Mouse (Mus musculus) cerebellum, postnatal 25 days (tissue): ENCODE measurements around the gene Nfic.
A peak's percentile ranks its signal among the peaks of the same experiment; 100 is the strongest.

ENCODE experiments used
- DNase-seq, 2 experiments: peaks; one replicate each; pipeline ENCODE4 v3.0.0; 2021; ENCODE audit warnings: mixed read lengths in 2 of 2

Gene Nfic

DNA sequence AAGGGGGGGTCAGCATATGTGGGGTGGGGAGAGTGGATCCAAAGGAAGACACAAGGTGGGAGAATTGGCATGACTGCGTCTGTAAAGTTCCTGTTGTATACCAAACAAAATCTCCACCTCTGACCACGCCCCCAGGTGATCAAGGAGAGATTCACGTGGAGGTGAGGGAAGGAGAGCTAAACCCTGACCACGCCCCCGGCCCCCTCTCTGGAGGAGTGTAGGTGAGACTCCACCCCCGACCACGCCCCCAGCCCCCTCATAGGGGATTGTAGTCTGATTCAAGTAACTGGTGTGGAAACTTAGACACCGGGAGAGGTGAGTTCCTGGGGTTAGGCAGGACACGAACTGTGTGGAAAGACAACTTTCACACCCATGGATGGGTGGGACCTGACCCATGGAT, 51.4 kb downstream of the Nfic start:
- DNase-seq, result peak in 1 of 2 experiments; percentile 63

DNA sequence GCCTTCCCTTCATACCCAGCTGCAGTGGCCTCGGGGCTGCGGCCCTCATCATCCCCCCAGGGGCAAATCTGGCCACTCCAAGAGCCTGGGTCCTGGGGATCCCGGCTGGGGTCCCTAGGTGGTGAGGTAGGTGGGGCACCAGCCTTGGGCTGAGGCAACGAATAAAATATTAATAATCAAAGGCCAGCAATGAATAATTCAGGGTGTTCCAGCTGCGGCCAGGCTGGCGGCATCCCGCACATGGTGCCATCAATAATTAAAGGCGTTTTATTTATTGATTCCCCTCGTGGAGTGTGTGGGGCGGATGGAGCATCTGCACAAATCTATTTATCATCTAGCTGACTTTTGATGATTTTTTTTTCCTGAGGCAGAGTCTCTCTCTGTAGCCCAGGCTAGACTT, 51.9 kb downstream of the Nfic start:
- no peak for DNase-seq

DNA sequence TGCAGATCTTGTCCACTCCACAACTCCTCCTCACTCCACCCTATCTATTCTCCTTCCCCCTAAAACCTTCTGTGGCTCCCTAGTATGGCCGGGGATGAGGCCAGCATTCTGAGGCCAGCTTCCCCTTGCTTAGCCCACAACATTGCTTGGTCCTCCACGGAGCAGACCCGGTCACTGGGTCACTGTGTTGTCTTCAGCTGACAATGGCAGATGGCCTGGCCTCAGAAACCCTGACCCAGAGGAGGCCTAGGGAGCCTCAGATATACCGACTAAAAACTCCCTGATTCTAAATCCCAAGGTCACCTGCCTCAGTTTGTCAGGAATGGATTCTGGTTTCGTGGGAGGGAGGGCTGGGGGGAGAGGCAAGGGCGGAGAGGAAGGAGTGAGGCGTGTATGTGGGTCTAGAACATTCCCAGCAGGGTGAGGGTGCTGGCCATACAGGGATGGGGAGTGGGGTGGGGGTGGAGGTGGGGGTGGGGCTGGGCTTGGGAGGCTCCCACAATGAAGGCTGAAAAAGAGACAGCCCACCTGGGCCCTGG, 53.1 kb downstream of the Nfic start:
- DNase-seq, result peak in 1 of 2 experiments; percentile 63

DNA sequence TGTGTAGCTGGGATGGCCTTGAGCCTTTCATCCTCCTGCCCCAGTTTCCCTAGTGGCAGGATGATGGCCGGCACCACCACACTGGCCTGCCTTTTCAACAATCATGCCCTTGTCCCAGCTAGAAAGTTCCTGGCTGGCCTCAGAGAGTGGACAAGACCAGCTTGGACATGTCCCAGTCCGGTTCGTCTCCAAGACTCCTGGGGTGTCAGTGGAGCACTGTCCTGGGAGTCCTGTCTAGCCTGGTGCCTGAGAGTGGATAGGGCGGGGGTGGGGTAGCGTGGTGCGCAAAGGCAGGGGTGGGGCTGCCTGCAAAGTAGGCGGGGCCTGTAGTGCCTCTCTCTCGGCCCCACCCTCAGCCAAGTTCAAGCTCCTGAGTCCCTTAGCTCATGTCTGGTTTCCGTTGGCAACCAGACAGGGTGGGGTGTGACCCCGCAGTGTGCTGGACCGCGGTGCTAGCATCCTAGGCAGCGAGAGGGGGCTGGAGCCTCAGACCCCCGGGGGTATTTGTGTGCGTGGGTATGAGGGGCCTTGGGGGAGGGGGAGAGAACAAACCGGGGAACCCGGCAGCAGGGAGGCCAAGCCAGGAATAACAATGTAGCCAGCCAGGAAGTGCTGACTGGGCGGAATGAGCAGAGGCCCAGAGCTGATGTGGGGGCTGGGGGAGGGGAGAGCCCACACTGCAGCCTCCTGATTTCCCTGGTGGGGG, 53.8 kb downstream of the Nfic start:
- peak; percentile 72 for DNase-seq

DNA sequence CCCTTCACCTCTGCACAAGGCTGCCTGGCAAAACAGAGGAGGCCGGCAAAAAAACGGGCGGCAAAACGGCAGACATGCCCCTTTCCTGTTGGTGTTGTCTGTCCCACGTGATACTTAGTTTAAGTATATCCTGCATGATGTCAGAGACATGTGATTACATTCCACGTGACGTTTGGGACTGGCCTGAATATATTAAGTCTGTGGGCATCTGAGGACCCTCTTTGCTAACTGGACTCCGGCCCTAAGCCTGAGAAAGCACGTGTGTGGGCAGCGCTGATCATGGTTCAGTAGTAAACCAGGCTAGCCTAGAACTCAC, 54.3 kb downstream of the Nfic start:
- no peak for DNase-seq

DNA sequence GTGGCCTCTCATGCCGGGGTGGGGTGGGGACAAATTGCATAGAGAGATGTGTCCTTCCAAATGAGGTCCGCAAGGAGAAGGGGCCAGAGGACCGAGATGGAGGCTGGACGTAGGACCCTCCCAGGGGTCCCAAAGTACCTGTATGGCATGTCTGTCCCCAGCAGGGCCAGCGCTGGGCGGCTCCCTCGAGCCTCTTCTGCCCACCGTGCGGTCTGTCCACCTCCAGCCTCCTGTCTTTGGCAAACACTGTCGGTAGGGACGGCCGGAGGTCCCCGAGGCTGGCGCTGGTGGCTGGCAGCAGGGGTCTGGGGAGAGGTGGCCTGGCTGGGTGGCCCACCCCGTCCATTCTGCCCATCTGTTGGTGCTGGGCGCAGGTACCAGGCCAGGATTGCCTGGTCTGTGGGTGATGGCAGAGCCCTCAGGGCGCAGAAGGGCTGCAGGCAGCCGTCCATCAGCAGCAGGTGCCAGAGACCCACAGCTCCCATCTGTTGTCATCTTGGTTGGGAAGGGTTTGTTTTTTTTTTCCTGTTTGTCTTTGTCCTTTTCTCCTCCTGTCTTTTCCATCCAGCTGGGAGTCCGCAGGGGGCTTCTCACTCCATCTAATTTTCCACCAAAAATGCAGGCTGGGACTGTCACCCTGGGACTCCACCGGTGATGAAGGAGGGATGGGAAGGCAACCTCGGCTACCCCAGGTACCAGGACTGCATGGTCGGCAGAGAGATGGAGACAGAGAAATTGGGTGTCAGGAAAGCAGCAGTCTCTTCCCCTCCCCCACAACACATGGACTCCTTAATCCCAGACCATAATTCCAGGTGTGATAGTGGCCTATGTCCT, 54.8 kb downstream of the Nfic start:
- peak; percentile 92 to 94 for DNase-seq

DNA sequence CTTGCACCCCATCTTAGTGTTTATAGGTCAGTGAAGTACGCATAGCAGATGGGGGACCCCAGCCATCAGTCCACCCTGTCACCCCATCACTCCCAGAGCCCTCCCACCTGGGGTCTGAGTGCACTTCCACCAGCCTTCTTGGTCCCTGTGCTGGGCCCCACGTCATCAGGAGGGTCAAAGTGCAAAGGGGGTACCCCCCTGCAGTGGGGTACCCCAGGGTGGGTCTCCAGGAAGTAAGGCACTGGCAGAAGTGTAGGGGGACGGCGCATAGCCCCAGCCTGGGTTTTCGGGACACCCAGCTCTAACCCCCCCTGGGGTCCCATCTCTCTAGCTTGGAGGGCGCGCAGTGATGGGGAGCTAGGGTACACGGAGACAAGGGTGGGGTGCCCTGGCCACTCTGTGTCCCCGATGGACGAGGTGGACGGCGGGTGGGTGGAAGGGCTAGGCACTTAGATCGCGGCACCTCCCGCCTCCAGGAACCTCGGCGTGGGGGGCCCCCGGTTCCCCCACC, 55.6 kb downstream of the Nfic start:
- DNase-seq, result peak in 1 of 2 experiments; percentile 48

DNA sequence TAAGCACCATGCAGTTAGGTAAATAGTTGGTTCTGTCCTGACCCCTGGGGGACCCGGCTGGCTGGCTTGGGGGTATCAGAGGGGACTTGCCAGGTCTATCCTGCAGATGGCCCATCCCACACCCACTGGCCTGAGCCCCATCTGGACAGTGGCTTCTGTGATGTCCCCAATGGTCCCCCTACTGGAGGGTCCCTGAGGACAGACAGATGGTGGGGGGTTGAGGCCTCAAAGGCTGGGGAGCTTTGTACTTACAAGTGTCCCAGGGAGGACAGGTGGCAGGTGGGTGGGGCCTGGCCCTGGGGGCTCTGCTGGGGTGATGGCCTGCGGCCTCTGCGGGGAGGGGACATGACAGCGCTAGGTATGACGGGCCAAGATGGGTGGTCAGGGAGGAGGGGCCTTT, 56.1 kb downstream of the Nfic start:
- DNase-seq, result peak in 1 of 2 experiments; percentile 59

DNA sequence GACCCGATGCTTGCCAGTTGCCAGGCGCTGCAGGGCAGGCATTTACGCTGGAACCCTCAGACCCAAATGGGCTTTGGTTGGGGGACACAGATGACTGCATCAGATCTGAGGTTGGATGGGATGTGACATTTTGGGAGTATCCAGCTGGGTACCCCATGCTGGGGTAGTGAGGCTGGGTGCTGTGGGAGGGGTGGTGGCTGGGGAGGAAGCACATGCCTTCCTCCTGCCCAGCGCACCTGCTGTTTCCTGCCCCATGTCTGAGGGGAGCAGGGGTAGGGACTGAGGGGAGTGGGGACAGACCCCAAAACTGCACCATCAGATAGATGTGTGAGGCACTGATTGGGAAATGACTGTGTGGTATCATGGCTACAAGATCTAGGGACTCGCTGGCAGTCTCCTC, 58.7 kb downstream of the Nfic start:
- peak; percentile 37 to 40 for DNase-seq

DNA sequence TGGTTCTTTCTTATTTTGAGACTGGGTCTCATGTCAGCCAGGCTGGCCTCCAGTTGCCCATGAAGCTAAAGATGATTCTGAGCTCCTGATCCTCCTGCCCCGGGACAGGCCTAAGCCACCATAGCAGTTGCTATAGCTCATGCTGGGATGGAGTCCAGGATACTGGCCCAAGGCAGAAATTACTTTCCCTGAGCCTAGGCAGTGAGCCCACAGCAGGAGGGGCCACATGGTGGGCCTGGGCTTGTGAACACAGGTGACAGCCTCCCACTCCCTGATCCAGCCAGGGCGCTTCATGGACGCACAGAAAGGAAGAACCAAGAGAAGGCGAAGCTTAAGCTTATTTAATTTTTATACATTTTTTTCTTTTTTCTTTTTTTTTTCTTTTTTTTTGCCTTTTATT, 59.6 kb downstream of the Nfic start:
- DNase-seq, result peak; percentile 33 to 58

DNA sequence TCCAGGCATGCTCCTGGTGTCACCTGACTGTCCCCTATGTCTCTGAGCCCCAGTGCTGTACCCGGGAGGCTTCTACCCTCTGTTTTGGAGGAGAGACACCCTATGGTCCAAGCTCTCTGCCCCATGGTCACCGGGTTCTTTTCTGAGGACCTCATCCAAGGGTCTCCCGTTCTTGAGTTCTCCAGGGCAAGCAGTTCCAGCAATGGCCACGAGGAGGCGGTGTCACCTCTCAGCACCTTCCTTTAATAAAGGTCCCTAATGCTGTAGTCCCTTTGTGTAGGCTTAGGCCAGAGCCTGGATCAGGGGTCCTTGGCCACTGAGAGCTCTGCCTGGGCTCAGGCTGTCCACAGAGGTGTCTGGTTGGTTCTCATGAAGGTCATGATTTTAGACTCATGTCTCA, 60.3 kb downstream of the Nfic start:
- peak; percentile 77 to 86 for DNase-seq

DNA sequence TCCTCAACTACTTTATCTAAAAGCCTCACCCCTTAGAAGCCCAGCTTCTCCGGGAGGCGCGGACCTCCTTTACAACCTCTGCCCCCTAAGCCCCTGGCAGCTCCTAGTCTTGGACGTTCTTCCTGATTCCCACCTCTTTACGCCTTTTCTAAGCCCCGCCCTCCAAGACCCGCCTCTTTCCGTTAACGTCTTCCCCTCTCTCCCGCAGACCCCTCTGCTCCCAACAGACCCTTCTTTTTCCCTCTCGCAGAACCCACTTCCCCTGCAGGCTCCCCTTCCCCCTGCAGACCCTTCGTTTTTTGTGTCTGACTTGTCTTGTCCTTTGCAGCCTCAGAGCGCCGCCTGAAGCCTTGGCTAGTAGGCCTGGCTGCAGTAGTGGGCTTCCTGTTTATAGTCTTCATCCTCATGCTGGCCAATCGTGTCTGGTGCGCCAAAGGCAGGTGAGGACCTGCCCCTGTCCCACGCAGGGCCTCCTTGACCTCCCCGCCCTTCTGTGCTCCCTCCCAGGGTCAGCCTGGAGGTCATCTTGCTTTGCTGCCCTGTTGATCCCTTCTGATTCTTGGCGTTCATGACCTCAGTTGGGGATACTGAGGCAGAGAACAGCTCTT, 61.9 kb downstream of the Nfic start:
- DNase-seq, result no peak

DNA sequence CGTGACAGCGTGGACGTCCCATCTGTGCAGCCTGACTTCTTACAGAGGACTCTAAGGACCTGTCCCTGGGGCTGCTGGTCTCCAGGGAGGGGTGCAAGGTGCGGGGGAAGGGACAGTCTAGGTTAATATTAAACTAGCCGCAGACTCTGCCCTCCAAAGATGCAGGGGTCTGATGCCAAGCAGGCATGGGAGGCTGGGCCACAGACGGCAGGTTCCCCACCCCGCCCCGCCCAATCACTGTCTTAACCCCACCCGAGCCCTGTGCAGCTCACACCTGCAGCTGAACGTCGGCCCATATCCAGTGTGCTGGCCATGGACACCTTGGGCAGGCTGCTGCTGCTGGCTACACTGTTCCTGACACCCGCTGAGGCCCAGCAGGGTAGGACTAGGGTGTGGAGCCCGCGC, 62.7 kb downstream of the Nfic start, which contains the start of gene Smim24:
Smim24 (plus strand) TSS at position 271 of the 405 bp plus-strand sequence.
- DNase-seq, result no peak

DNA sequence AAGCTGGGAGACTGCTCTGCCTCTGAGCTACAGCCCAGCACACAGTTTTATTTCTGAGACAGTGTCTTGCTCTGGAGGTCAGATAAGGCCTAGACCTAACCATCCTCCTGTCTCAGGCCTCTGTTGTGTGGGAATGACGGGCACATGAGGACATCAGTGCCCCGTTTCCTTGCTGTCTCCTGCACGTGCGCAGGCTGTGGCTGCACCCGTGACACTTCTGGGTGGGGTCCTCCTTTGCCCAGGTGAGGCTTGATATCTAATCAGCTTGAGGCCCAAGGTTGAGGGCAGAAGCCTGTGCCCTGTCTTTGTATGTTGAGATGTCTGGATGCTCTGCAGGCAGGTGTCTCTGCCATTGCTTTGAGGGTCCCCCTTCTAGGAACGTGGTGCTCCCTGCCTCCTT, 63.2 kb downstream of the Nfic start:
- DNase-seq, result no peak

DNA sequence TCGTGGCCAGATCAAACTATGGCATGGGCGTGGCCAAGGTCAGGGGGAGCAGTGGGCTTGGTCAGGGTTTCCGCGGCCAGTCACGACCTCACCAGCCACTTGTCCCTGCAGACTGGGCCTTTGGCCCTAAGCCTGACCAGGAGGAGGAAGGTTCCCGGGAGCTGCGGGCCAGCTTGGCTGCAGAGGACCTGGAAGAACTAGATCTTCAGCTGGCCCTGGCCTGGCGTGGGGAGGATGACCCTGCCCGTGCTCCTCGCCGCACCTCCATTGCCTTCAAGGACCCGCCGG, 64.8 kb downstream of the Nfic start:
- DNase-seq, result no peak

DNA sequence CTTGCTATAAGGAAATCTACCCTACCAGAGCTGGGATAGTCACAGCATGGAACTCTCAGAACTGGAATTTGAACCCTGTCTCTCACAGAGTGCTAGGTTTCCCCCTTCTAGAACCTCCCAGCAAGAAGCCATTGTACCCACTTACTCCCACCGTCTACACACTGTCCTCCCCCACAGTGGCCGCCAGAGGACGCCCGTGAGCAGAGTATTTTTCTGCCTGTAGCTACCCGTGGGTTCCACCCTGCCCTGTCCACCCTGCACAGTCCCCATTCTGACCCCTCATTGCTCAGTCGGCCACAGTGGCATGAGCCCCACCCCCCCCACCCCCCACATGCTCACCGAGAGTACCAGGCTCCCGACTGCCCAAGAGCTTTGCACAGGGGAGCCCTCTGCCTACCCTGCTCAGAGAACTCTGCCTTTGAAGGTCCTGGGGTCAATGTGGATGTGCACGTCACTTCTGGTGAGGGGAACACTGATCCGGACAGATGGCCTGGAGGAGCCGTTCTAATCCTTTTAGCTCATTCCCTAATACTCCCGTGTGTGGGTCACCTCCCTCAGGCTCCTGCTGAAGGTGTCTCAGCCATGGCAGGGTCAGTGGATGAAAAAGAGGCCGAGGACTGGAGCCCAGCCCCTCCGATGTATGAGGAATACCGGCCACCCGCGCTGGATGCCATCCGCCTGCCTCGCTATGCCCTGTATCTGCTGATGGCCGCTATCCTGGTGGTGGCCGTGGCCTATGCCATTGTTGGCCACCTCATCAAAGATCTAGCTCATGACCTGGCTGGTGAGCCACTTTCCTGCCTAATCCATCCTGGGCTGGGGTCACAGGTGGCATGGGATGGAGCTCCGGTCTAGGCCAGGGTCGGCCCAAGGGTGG, 65.4 kb downstream of the Nfic start:
- DNase-seq, result peak; percentile 84 to 85

DNA sequence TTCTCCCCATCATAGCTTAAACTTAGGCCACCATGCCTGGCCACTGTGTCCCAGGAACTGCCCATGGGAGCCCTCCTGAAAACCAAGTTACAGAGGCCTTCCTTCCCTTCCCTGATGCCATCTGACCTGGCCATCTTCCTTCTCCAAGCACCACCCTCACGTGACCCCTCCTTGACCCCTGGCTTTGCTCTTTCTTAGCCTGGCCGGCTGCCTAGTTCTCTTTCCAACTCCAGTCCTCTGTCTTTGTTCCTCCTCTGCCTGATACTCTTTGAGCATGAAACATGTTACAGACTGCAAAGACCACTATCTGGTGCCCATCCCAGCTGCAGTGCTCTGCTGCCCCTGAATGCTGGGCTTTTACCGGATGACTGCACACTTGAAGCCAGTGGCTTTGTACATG, 66.1 kb downstream of the Nfic start:
- DNase-seq, result peak in 1 of 2 experiments; percentile 36

DNA sequence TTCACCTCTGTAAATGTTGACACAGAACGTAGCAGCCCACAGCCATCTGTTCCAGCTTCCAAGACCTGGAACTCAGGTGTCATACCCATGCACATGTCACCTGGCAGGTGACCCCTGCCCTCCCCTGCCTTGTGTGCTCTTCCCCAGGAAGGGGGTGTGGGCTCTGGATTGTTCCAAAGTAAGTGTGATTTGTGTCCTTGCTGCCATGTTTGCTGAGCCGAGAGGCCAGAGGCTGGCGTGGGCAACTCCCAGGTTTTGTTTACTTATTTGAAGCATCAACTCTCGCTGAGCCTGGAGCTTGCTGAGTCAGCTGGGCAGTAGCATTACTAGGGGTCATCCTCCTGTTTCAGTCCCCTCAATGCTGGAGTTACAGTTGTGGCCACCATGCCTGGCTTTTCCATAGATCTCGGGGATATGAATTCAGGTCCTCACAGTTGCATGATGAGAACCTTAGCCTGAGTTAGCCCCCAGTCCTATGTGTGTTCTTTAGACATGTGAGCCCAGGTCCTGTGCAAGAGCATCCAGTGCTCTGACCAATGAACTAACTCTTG, 66.9 kb downstream of the Nfic start, which contains the start of gene Gm48552:
Gm48552 (plus strand) TSS at position 501 of the 551 bp plus-strand sequence.
- DNase-seq, result no peak

DNA sequence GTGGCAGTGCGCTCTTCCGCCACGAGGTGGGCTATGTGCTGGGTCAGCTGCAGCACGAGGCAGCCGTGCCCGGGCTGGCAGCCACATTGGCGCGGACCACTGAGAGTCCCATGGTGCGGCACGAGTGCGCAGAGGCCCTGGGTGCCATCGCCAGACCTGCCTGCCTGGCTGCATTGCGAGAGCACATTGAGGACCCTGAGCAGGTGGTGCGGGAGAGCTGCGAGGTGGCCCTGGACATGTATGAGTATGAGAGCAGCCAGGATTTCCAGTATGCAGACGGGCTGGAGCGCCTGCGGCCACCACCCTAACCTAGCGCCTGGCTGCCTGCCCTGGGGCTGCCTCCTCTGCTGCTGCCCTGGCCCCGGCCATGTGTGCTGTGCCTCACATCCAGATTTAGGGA, 67.7 kb downstream of the Nfic start:
- DNase-seq, result no peak

DNA sequence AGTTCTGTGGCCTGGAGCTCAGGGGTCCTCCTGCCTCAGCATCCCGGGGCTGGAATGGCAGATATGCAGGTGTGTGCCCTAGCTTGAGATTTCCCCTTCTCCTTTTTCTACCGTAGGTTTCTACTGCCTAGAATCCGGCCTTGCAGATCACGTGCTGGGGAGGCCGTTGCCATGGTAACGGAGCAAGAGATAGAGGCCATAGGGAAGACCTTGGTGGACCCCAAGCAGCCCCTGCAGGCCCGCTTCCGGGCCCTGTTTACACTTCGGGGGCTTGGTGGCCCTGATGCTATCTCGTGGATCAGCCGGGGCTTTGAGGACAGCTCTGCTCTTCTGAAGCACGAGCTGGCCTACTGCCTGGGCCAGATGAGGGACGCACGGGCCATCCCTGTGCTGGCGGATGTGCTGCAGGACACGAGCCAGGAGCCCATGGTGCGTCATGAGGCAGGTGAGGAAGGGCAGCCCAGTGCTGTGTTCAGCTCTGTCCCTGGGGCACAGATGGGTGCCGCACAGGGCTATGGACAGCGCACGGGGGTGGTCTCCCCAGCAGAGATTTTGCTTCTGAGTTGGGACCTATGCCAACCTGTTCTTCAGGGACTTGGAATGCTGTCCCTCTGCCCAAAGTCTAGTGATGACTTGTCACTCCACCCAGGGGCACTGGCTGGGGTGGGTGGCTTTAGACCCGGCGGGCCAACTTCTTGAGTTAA, 69.7 kb downstream of the Nfic start:
- no peak for DNase-seq

DNA sequence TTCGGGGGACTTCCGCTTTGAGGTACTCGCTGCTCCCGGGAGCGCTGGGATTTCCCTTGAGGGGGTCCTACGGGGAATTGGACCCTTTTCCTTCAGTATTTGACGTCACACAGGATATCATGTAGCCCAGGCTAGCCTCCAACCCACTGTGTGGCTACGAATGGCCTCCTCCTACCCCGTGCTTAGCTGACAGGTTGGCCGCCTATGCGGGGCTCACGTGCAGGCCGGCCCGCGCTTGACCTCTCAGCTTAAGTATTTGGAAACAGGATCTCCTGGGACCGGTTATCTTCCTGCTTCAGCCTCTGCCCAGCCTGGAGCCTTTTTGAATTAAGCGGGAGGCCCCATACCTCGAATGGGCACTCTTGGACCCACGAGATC, 70.8 kb downstream of the Nfic start:
- DNase-seq, result no peak
